Mouse (Mus musculus) neural tube, embryonic 11.5 days (tissue): ENCODE results near the gene Rnf187. TPM values are rescaled to one million over a fixed set of nuclear protein-coding genes. Genes with fewer than 3 reads are reported as not detected.

Experiments used
- ATAC-seq: fragments of 200-750 bp; cut with Nextera tagmentation; 2 replicates; pipeline ENCODE4 v1.8.0; 2017; ENCODE audit warnings: moderate number of reproducible peaks, mild to moderate bottlenecking, moderate TSS enrichment, moderate library complexity; ENCODE audit not compliant: insufficient read depth, low FRiP score, low TSS enrichment
- DNase-seq: peaks from one replicate; pipeline ENCODE4 v3.0.0-alpha.2; 2015; ENCODE audit warnings: low spot score
- H3K27ac ChIP-seq: fragments of 300-500 bp; sonication (generic); 2 replicates; pipeline ENCODE4 v1.5.1; 2014; ENCODE audit warnings: low read depth, mild to moderate bottlenecking, low read length
- H3K27me3 ChIP-seq: fragments of 300-500 bp; sonication (generic); 2 replicates; pipeline ENCODE4 v1.6.1; 2014; ENCODE audit warnings: mild to moderate bottlenecking, low read length, mixed read lengths; ENCODE audit not compliant: control insufficient read depth, insufficient read depth
- H3K36me3 ChIP-seq: fragments of 300-500 bp; sonication (generic); 2 replicates; pipeline ENCODE4 v1.6.1; 2014; ENCODE audit warnings: mild to moderate bottlenecking, low read length, moderate library complexity, mixed read lengths; ENCODE audit not compliant: control insufficient read depth, insufficient read depth
- H3K4me1 ChIP-seq: fragments of 300-500 bp; sonication (generic); 2 replicates; pipeline ENCODE4 v1.6.1; 2014; ENCODE audit warnings: low read length, mixed read lengths; ENCODE audit not compliant: control insufficient read depth, insufficient read depth
- H3K4me2 ChIP-seq: fragments of 300-500 bp; sonication (generic); 2 replicates; pipeline ENCODE4 v1.6.1; 2014; ENCODE audit warnings: low read depth, mild to moderate bottlenecking, moderate library complexity
- H3K4me3 ChIP-seq: fragments of 300-500 bp; sonication (generic); 2 replicates; pipeline ENCODE4 v1.5.1; 2014; ENCODE audit warnings: low read depth, low read length
- H3K9ac ChIP-seq: fragments of 300-500 bp; sonication (generic); 2 replicates; pipeline ENCODE4 v1.6.1; 2014; ENCODE audit warnings: mild to moderate bottlenecking, low read length
- H3K9me3 ChIP-seq: fragments of 300-500 bp; sonication (generic); 2 replicates; pipeline ENCODE4 v1.6.1; 2016; ENCODE audit warnings: low read length; ENCODE audit not compliant: control insufficient read depth
- WGBS: fragments of 180-500 bp; shearing (Covaris S2); extraction: QIAGEN DNeasy Blood & Tissue Kit; methylation state at CpG from one replicate; pipeline ENCODE4 v1.1.7; 2014; 5-methylcytosine and 5-hydroxymethylcytosine counted together
- polyA plus RNA-seq: library from polyadenylated mRNA; unstranded; fragments of >200 nt; fragmentation: Nextera tagmentation; extraction: Ambion mirVana; gene quantifications from 2 replicates; pipeline ENCODE4 v1.2.1, GENCODE M21; 2014

Gene Rnf187
- polyA plus RNA-seq, 1 experiment from 2014 or later: 493 TPM

- H3K4me1 ChIP-seq: peaks cover 6% of the 10 kb centered on the region; the same call in 1 of the 2 replicates
- no peak overlapping the region for H3K4me3 ChIP-seq
- H3K9me3 ChIP-seq: no peaks in the 10 kb centered on the region
- no peaks in the 10 kb centered on the region for H3K27me3 ChIP-seq
- no peak overlapping the region for H3K9ac ChIP-seq
- DNase-seq (peak; percentile 32), ATAC-seq (no peak)
- no peaks in the 10 kb centered on the region for H3K36me3 ChIP-seq
- WGBS: 45% methylated on average over 6 of the region's 6 CpGs
- H3K27ac ChIP-seq: no peak overlapping the region
- H3K4me2 ChIP-seq: no peak overlapping the region
These were observed 33.9 kb downstream of the Rnf187 start for GRCm38 (mm10) chr11:58904838-58905237.

GRCm38 (mm10) chr11:58904410-58904718 is 34.4 kb downstream of the Rnf187 start:
- WGBS: 6% methylated on average over 8 of the region's 8 CpGs

GRCm38 (mm10) chr11:58903511-58904409 is 35.0 kb downstream of the Rnf187 start, which contains the start of gene Zfp39:
TSS of gene Zfp39 (minus strand) at chr11:58904225.
- no peaks in the 10 kb centered on the region for H3K9me3 ChIP-seq
- peaks cover 6% of the 10 kb centered on the region; the same call in 1 of the 2 replicates for H3K4me1 ChIP-seq
- WGBS: under 1% methylated on average over 40 of the region's 40 CpGs
- peak within 1 kb of the TSS; percentile 68 for H3K27ac ChIP-seq
- ATAC-seq: peak; percentile 99
- peak within 1 kb of the TSS; percentile 93 for H3K4me2 ChIP-seq
- peak within 1 kb of the TSS; percentile 91 for H3K9ac ChIP-seq
- DNase-seq: peak; percentile 95
- H3K36me3 ChIP-seq: no peaks in the 10 kb centered on the region
- H3K27me3 ChIP-seq: no peaks in the 10 kb centered on the region
- peak within 1 kb of the TSS; percentile 76 for H3K4me3 ChIP-seq

More at GRCm38 (mm10) chr11:58904410-58904718, 34.4 kb downstream of the Rnf187 start:
- Histone ChIP-seq H3K27me3 (no peaks in the 10 kb centered on the region), H3K27ac (no peak overlapping the region), H3K36me3 (no peaks in the 10 kb centered on the region), H3K4me1 (peaks cover 6% of the 10 kb centered on the region; the same call in 1 of the 2 replicates), H3K9ac (no peak overlapping the region), H3K4me2 (peak overlapping the region; percentile 49), H3K9me3 (no peaks in the 10 kb centered on the region), H3K4me3 (peak overlapping the region; percentile 76)
- DNase-seq (no peak), ATAC-seq (0 out of 2 replicates have a peak, but pooled peaks have one; percentile 27)

- Histone ChIP-seq H3K27me3 (no peaks in the 10 kb centered on the region), H3K9me3 (no peaks in the 10 kb centered on the region), H3K4me2 (no peak overlapping the region), H3K27ac (no peak overlapping the region), H3K36me3 (no peaks in the 10 kb centered on the region), H3K4me3 (no peak overlapping the region), H3K9ac (no peak overlapping the region), H3K4me1 (peaks cover 6% of the 10 kb centered on the region; the same call in 1 of the 2 replicates)
- ATAC-seq (no peak), DNase-seq (no peak)
These were observed 37.6 kb downstream of the Rnf187 start for GRCm38 (mm10) chr11:58901080-58901479.

GRCm38 (mm10) chr11:58897485-58897884 is 41.2 kb downstream of the Rnf187 start:
- H3K9ac ChIP-seq: no peak overlapping the region
- H3K36me3 ChIP-seq: no peaks in the 10 kb centered on the region
- H3K4me2 ChIP-seq: no peak overlapping the region
- H3K9me3 ChIP-seq: no peaks in the 10 kb centered on the region
- H3K4me1 ChIP-seq: no peaks in the 10 kb centered on the region
- no peak overlapping the region for H3K27ac ChIP-seq
- H3K27me3 ChIP-seq: no peaks in the 10 kb centered on the region
- DNase-seq (no peak), ATAC-seq (no peak)
- WGBS: 85% methylated on average over 6 of the region's 6 CpGs
- H3K4me3 ChIP-seq: no peak overlapping the region

- Histone ChIP-seq H3K4me1 (no peaks in the 10 kb centered on the region), H3K27ac (no peak overlapping the region), H3K9me3 (no peaks in the 10 kb centered on the region), H3K4me2 (no peak overlapping the region), H3K4me3 (no peak overlapping the region), H3K36me3 (peaks cover 8% of the 10 kb centered on the region), H3K27me3 (no peaks in the 10 kb centered on the region), H3K9ac (no peak overlapping the region)
- 63% methylated on average over 6 of the region's 6 CpGs for WGBS
- DNase-seq: no peak
- no peak for ATAC-seq
These were observed 44.3 kb downstream of the Rnf187 start for GRCm38 (mm10) chr11:58894456-58894855.

GRCm38 (mm10) chr11:58890511-58890910 is 48.2 kb downstream of the Rnf187 start:
- 96% methylated on average over 10 of the region's 10 CpGs for WGBS
- H3K9ac ChIP-seq: no peak overlapping the region
- no peaks in the 10 kb centered on the region for H3K4me1 ChIP-seq
- no peak overlapping the region for H3K27ac ChIP-seq
- H3K4me3 ChIP-seq: no peak overlapping the region
- no peak overlapping the region for H3K4me2 ChIP-seq
- no peaks in the 10 kb centered on the region for H3K9me3 ChIP-seq
- ATAC-seq (no peak), DNase-seq (no peak)
- no peaks in the 10 kb centered on the region for H3K27me3 ChIP-seq
- H3K36me3 ChIP-seq: peaks cover 8% of the 10 kb centered on the region

- Histone ChIP-seq H3K9ac (no peak overlapping the region), H3K27me3 (no peaks in the 10 kb centered on the region), H3K4me2 (no peak overlapping the region), H3K36me3 (no peaks in the 10 kb centered on the region; the same call in 1 of the 2 replicates), H3K4me1 (no peaks in the 10 kb centered on the region), H3K4me3 (no peak overlapping the region), H3K9me3 (no peaks in the 10 kb centered on the region), H3K27ac (no peak overlapping the region)
- no peak for DNase-seq
- no peak for ATAC-seq
- WGBS: 86% methylated on average over 8 of the region's 8 CpGs
These were observed 55.0 kb downstream of the Rnf187 start for GRCm38 (mm10) chr11:58883756-58884155.
